Mouse (Mus musculus): Measurements from ENCODE around the gene Rbbp8nl.
A peak's percentile ranks its signal among the peaks of the same experiment; 100 is the strongest.

Rbbp8nl gene

DNA sequence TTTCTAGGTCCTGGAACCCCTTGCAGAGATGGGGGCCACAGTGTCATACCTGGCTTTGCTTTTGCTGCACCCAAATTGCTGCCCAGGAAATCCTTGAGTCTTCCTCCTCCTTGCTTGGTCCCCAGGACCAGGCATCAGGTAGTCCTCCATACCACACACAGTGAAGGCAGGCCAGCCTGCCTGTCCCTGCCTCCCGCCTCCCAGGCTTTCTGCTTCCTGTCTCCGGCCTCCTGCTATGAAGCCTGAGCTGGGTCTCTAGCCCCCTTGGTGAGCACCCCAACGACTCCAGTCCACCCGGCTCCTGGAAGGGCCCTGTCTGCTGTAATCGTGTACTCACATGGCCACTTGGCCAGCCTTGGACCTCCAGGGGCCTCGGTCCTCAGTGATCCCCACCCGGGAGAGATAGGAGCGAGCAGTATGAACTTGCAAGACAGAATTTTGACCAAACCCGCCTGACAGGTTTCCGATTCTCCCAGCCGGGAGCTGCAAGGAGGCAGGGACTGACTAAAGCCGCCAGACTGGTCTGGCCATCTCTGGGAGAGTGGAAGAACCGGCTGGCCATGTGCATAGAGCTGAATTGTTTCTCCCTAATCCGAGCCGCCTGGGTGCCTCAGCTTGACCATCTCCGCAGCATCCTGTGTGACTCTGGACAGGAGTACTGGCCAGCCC, at the start of gene Rbbp8nl:
TSS of gene Rbbp8nl (minus strand) at position 440 of the 669 bp plus-strand sequence.
- peak; percentile 67 for DNase-seq

DNA sequence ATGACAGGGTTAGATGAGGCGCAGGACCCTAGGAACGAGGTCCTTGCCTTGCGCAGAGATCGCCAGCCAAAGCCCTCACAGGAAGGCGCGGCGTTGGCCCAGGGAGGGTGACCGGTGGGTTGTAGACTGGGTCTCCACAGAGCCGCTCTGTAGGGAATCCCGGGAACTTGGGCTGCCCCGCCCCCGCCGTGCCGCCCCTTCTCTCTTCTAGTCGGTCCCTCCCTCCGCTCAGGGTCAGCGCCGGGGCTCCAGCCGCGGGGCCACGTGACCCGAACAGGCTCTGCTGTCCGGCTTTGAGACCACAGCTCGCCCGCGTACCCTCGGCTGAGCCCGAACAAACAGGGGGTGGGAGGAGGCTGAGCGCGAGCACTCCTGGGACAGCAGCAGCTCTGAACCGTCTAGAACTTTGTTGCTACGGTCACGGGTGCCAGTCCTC, 44.9 kb upstream of the Rbbp8nl start, which contains the start of gene Gata5:
TSS of gene Gata5 (minus strand) at position 149 of the 436 bp plus-strand sequence.
- peak; percentile 36 for DNase-seq

DNA sequence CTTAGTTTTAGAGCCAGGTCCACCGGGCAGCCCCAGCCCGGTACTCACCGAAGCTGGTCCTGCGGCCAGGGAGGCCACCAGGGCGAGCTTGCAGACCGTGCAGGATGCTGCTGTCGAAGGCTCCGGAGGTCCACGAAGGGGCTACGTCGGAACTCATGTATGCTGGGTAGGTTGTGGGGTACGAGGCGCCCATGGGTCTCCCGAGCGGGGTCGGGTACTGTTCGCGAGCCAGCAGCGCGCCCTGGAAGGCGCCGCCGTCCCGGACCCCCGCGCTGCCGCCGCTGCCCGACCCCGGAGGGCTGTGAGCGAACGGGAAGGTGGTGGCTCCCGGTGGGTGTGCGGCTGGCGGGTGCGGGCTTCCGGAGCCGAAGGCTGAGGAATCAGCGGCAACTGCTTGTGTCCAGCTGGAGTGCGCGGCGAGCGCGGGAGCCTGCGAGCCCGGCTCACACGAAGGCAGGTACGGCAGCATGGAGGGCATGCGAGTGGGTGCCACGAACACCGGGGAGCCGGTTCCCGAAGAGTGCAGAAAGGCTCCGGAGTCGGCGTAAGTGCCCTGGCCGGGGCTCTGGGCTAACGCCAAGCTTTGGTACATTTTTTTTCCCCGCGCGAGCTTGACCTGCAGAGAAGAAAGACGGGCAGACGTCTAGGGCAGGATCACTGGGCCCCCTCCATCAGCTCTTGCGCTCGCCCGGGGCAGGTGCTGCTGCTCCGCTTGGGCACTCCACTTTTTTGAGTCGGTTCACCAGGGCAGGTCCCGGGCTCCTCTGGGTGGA, 44.3 kb upstream of the Rbbp8nl start:
- DNase-seq: peak; percentile 24

DNA sequence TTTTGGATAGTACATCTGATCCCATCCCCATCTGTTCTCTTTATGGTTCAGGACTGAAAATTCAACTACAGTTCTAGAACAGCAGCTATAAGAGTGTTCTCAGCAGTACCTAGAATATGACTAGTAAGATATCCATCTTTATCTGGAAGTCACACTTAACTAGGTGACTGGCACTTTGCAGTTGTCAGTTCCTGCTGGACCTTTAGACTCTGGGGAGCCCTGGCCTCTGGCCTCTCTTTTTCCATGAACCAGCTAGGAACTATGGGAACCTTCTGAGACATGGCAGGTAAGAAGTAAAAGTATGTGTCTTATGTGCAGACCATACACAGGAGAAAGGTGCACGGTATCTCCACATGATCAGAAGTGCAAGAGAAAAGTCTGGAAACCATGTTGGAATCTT, 39.8 kb upstream of the Rbbp8nl start:
- DNase-seq: no peak

DNA sequence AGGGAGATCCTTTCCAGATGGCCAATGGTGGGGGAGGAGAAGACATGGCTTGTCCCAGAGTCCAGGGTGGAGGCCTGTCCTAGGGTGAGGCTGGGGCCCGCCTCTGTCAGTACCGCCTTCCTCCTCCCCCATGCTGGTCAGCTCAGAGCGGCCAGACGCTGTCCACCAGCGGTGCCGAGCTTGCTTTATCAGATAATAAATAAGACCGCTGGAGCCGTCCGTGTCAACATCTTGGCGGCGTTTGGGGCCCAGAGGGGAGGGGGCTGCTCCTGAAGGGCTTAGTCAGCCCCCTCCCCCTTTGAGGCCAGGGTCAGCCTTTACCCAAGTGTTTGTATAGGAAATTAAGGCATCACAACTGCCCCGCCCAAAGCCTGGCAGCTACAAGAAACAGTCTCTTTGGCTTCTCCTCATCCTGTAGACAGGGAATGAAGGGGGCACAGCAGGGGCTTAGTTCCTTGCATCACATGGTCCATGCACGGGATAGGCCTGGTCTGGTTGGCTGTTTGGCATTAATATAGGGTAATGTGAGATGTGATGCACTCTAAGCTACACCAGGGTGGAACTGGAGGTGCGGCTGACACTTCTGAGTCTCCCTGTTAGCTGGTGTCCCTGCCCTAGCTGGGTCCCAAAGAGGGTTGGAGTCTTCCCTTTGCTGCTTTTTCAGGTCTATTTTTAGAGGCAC, 33.1 kb upstream of the Rbbp8nl start:
- DNase-seq: no peak

DNA sequence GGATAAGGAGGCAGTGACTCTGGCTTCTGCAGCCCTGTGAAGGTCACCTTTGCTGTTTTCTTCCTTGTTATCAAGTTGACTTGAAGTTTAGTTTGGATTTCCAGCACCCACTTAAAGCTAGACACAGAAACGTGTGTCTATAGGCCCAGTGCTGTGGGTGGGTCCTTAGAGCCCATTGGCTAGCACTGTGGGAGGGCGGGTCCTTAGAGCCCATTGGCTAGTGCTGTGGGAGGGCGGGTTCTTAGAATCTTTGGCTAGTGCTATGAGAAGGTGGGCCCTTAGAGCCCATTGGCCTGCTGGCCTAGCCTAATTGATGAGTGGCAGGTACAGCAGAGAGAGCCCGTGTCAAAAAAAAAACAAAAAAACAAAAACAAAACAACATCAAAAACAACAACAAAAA, 30.5 kb upstream of the Rbbp8nl start:
- no peak for DNase-seq

DNA sequence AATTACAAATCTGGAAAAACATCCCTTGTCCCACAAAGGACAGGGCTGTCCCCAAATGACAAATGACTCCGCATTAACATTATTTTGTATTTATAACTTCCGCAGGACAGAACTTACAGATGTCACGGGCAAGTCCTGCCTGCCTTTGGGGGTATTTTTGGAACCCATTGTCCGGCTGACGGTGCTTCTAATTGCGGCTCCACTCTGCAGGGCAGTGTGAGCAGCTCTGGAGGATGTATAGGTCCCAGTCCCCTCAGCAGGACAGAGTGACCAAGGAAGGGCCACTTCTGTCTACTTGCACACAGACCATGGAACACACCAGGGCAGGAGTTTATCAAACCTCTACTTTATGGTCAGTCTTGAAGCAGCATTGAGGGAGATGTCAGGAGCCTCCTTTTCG, 27.9 kb upstream of the Rbbp8nl start:
- no peak for DNase-seq

DNA sequence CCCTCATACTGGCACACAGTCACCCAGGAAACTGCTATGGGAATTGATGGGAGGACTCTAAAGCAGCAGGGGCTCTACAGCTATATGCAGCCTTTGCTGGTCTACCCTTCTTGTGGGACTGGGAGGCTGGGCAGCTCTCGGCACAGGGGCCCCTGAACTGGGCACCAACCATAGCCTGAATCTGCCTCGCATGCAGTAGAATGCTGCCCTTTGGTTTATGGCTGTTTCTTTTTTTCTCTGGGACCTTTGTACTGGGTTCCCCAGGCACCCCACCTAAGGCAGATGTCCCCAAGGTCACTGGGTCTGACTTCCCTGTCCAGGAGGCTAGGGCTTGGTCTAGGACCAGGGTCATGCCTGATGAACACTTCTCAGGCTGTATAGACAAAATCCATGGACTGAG, 24.6 kb upstream of the Rbbp8nl start:
- DNase-seq: no peak

DNA sequence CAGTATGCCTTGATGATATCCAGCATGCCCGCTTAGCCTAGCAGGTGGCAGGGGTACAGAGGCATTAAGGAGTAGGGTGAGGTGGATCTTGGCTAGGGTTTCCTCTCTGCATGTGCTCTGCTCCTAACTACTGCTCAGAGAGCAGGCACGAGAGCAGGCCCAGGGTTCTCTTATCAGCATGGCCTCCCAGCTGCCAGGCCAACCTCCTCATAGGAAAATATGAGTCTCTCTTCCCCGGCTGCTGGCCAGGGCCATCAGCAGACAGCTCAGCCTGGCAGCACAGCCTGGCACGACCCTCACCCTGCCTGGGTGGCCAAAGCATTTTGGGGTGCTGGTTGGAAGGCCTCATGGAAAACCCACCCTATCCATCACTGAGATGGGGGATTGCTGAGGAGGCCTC, 21.5 kb upstream of the Rbbp8nl start:
- DNase-seq: no peak

DNA sequence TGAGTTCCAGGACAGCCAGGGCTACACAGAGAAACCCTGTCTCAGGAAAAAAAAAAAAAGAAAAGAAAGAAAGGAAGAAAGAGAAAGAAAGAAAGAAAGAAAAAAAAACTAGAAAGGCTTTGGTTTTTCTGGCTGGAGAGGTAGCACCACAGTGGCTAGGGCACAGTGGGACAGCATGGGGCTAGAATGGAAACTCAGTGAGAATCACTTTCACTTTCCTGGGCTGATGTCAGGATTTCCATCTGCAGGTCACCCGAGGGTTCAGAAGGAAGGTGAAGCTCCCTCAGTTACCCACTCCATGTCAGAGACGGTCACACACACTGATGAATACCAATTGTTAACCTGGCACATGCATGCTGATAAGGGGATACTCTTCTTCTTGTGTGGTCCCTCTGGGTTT, 18.0 kb upstream of the Rbbp8nl start:
- no peak for DNase-seq

DNA sequence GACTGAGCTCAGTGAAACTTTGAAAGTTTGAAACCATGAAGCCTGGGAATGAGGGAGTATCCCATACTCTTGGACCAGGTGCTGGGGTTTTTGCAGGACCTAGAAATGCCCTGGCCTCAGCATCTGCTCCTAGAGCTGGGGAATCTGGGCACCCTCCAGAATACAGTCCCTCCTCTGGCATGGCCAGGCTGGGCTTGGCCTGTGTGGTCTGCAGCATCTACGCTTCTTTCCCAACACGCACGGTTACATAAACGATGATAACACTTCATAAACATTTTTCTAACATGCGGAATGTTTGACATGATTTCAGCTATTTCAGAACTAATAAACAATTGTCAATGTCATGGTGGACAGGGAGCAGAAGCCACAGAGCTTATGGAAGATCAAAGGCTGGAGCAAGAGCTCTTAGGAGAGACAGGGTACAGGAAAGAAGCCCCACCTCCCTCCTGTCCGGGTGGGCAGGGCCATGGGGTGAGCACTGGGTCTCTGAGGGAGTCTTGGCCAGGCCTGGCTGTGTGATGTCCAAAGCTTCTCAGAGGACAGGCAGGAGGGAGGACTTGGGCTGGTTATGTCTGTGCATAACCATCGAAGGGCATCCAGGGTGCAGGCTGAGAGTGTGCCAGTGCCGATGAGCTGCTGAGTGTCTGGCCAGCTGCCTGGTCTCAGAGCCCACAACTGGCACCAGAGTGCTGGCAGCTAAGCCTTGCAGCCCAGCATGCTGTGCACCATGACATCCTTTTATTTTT, 16.9 kb upstream of the Rbbp8nl start:
- DNase-seq: no peak

DNA sequence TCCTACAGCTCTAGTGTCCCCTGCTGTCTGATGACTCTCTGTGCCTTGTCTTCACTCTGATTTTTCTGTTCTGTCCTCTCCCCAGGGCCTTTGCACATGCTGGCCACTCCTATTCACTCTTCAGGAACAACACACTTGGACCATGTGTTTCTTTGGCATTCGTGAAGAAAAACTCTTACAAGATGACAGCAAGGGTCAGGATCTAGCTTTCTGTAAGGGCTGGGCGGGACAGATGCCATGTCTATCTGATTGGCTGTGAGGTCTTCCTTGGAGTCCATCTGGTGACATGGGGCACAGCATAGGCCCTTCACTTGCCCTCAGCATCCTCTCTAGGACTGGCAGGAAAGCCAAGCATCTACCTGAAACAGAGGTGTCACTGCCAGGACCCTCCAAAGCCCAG, 16.3 kb upstream of the Rbbp8nl start:
- DNase-seq: no peak

DNA sequence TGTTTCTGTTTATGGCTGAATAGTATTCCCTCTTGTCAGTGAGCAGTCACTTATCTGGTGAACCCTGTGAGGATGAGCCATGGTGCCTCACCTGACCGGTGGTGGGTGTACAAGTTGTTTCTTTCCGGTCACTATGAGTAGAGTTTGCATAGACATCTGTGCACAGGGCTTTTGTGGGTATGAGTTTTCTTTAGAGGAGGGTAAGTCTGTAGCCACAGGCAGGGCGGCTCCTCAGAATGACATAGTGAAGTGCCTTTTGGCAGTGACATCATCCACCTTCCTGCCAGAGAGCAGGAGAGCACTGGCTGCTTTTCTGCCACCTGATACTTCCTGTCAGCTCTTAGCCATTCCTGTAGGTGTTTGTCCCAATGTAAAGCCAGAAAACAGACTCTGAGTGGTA, 15.8 kb upstream of the Rbbp8nl start:
- no peak for DNase-seq

DNA sequence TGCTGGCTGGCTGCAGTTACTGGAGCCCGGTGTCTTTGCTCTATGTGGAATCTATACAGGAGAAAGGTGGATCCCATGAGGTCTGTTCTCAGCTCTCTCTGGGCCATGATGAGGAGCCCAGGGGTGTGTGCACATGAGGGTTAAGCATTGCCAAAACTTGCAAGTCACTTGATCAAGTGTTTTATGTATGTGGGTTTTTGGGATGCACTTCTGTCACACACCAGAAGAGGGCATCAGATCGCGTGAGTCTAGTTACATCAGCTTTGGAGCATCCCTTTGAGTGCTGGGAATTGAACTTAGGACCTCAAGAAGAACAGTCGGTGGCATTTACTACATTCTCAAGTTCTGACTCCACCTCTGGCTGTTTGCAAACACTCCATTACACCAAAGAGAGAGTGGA, 14.9 kb upstream of the Rbbp8nl start:
- no peak for DNase-seq

DNA sequence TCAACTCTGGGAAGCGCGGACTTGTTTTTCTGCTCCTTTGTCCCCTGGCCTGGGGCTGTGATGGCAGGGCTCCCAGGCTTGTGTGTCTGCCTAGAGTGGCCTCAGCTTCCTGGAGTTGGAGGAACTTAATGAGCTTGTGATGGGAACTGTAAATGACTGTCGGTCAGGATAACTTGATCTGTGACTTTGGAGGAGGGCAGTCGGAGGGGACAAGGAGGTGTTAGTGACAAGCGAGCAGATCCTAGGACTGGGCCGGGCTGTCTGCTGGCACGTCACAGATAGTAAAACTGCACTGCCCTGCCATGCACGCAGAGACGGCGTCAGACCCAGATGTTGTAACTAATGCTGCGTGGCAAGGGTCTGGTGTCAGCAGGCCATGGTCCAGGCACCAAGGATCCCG, 13.8 kb upstream of the Rbbp8nl start:
- no peak for DNase-seq

DNA sequence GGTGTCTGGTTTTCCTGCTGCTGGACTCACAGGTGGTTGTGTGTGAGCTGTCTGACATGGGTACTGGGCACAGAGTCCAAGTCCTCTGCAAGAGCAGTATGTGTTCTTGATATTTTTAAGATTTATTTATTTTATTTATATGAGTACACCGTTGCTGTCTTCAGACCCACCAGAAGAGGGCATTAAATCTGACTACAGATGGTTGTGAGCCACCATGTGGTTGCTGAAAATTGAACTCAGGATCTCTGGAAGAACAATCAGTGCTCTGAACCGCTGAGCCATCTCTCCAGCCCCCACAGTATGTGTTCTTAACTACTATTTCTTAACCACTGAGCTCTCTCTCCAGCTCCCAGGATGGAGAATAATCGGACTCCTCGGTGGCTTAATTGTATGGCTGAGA, 12.5 kb upstream of the Rbbp8nl start:
- no peak for DNase-seq

DNA sequence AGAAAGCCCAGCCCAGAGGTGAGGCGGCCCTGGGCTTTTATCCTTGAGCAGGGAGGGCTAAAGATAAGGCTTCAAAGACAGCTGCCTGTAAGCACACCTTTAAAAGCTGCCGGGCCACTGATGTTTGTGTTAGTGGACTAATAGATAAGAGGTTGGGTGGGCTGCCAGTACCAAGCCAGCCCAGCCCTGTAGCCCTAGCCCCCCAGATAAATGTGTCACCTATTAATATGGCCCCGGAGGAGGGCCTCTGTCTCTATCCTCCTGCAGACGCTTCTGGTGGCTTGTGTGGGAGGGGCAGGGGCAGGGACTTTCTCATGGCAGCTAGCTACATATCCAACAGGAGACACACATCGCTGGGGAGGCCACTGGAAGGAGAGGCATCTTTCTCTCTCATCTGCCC, 11.1 kb upstream of the Rbbp8nl start:
- no peak for DNase-seq

DNA sequence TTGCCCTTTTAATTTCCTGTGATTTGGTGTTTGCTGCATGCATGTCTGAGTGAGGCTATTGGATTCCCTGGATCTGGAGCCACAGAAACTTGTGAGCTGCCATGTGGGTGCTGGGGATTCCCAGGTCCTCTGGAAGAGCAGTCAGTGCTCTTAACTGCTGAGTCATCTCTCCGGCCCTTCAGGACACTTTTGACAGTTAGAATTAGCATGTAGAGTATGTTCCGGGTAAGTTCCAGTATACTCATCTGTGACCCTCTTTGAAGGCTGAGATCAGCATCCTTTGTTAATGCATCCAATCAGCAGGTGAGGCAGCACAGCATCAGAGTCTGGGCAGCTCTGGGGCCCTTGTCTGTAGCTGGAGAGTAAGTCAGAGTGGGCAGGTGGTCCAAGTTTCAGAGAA, 10.6 kb upstream of the Rbbp8nl start:
- no peak for DNase-seq

DNA sequence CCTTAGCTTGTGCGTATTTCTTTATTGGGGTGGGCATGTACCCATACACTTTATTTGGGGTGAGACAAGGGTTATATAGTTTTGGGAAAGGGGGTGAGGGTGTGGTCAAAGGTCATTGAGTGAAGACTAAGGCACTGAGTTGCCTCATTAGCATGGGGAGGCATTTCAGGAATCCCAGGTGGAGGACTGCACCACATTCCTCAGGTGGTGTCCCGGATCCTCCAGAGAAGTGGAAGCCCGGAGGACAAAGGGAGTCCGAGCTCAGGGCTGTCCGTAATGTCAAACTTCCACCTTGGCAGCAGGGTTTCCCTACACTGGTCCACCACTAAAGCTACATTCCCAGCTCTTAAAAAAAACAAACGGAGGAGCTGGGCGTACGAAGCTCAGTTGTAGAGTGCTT, 3.2 kb upstream of the Rbbp8nl start:
- DNase-seq: no peak

DNA sequence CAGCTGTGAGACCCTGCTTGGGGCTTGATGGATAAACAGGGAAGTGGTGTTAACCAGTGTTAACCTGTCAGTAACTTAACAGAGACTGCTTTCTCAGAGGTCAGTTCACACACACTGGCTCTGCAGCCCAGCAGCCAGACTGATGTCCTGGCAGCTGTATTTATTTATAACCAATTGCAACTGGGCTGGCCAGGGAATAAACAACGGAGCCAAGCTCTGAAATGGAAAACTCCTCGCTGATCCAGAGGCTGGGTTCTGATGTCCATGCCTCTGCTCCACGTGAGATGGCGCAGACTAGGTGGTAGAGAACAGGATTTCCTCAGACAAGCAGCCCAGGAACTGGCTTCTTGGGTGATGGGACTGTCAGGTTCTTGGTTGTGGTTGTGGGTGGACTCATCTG, 2.3 kb upstream of the Rbbp8nl start:
- no peak for DNase-seq

DNA sequence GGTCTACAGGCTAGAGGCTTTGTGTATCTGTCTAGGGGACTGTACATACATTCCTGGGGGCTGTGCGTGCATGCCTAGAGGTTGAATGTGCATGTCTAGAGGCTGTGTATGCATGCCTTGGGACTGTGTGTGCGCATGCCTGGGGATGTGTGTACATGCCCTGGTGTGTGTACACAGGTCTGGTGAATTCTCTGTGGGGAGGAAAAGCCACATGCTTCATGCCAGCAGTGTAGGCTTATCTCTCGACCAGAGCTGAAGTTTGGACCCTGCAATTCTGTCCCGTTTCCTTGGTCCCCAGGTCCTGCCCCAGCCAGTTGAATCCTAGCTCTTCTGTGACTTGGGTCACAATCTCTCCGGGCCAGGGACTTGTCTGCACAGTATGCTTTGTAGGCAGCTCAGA, 1.9 kb upstream of the Rbbp8nl start:
- no peak for DNase-seq

DNA sequence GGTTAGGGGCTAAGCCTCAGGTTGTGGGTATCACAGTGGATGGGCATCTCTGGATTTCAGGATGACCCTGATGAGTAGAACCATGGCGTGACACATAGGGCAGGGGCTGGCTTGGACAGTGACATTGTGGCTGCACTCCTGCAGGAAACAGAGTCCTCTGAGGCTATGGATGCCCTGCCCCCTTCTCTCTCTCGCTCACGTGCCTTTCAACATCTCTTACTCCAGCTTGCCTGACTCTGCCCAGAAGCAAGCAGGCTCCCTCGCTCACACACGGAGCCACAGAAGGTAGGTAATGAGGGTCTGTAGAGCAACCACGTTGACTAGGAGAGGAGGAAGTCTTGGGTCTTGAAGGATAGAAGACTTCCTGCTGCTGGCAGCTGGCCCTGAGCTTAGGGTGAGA, 824 bp upstream of the Rbbp8nl start:
- no peak for DNase-seq

DNA sequence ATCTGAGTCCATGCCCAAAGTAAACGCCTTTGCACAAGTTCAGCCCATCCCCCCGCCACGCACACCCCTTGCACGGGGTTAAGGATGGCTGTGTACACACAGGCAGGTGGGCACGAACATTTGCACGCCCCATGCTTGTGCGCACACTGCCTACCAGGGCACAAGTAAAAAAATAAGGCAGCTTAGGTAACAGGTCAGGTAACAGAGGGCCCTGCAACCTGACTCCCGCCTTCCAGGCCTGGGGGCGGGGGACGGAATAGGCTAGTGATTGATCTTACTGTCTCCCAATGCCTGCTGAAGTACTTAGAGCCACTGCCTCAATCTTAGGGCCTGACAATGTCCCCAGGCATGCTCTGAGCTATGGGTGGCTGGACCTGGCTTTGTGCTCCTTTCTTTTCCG, 713 bp downstream of the Rbbp8nl start:
- DNase-seq: no peak

Data from kidney, adult 18-20 months (tissue).